21 mouse cellular contexts compared by ENCODE assay signal in genomic region chr1:66677928-66678327, GRCm38 (mm10).
"Had no signal": no experiment of that assay in that cellular context is flagged by ENCODE, and none has a peak within 500 bp of the region (broad histone marks: within the 10 kb centered on the region; RNA-seq: fewer than 3 reads in every experiment).

No protein-coding gene starts in this region.

- H3K4me1 ChIP-seq: liver, embryonic 13.5 days; liver, embryonic 15.5 days; lung, embryonic 15.5 days; midbrain, embryonic 15.5 days; neural tube, embryonic 12.5 days had no signal

- H3K4me3 ChIP-seq: liver, embryonic 13.5 days; liver, embryonic 15.5 days; lung, embryonic 15.5 days; megakaryocyte, embryonic 14.5 days; midbrain, embryonic 15.5 days; neural tube, embryonic 12.5 days had no signal

- H3K27me3 ChIP-seq: liver, embryonic 13.5 days; liver, embryonic 15.5 days; lung, embryonic 15.5 days; megakaryocyte, embryonic 14.5 days; midbrain, embryonic 15.5 days; neural tube, embryonic 12.5 days had no signal

- H3K36me3 ChIP-seq: liver, embryonic 13.5 days; liver, embryonic 15.5 days; lung, embryonic 15.5 days; midbrain, embryonic 15.5 days; neural tube, embryonic 12.5 days had no signal

- H3K9me3 ChIP-seq: liver, embryonic 13.5 days; liver, embryonic 15.5 days; lung, embryonic 15.5 days; megakaryocyte, embryonic 14.5 days; midbrain, embryonic 15.5 days; neural tube, embryonic 12.5 days had no signal

- H3K9ac ChIP-seq: liver, embryonic 13.5 days; liver, embryonic 15.5 days; liver, postnatal 0 days; lung, embryonic 15.5 days; midbrain, embryonic 15.5 days; neural tube, embryonic 12.5 days had no signal

- DNase-seq: liver, embryonic 13.5 days; liver, postnatal 0 days; lung, adult 2 months; lung, postnatal 14 days; lung, postnatal 36 days; retina, postnatal 1 day; right cerebral cortex, adult 18-20 months; right cerebral cortex, postnatal 25 days; right cerebral cortex, postnatal 4 days; spleen, adult 18-20 months; thymus, adult 18-20 months; thymus, postnatal 14 days; thymus, postnatal 4 days had no signal

- ATAC-seq: liver, postnatal 0 days; lung, postnatal 0 days; midbrain, embryonic 15.5 days had no signal

- H3K27ac ChIP-seq: liver, embryonic 13.5 days; liver, embryonic 15.5 days; lung, embryonic 15.5 days; macrophage; midbrain, embryonic 15.5 days; neural tube, embryonic 12.5 days had no signal

- H3K4me2 ChIP-seq: liver, embryonic 13.5 days; liver, embryonic 15.5 days; lung, embryonic 15.5 days; midbrain, embryonic 11.5 days; midbrain, embryonic 15.5 days; neural tube, embryonic 12.5 days had no signal
